Mouse (Mus musculus) CH12.LX (cell line): ENCODE data around the gene Samd4b. TPM values are rescaled to one million over a fixed set of nuclear protein-coding genes. Genes with fewer than 3 reads are reported as not detected.
A peak's percentile ranks its signal among the peaks of the same experiment; 100 is the strongest.

ENCODE experiments used
- CHD1 ChIP-seq: IDR thresholded peaks from 2 replicates; pipeline ENCODE4 v1.6.1; 2012; ENCODE audit warnings: low read depth, low read length, improper control_type of control experiment, inconsistent platforms
- CTCF ChIP-seq, 2 experiments: IDR thresholded peaks in 1 of 2; conservative IDR thresholded peaks in 1 of 2; 2 replicates each; pipeline ENCODE4 v1.5.1; 2011 to 2012; ENCODE audit warnings: low read depth in 2 of 2, low read length in 2 of 2, improper control_type of control experiment in 1 of 2, inconsistent platforms in 1 of 2, mild to moderate bottlenecking in 1 of 2, moderate library complexity in 1 of 2
- E2F4 ChIP-seq: IDR thresholded peaks from 2 replicates; pipeline ENCODE4 v1.6.1; 2011; ENCODE audit warnings: low read depth, low read length, improper control_type of control experiment; ENCODE audit not compliant: insufficient replicate concordance
- ELF1 ChIP-seq: IDR thresholded peaks from 2 replicates; pipeline ENCODE4 v1.6.1; 2014; ENCODE audit warnings: low read depth, mild to moderate bottlenecking, inconsistent platforms, low read length, improper control_type of control experiment
- EP300 ChIP-seq: IDR thresholded peaks from 2 replicates; pipeline ENCODE4 v1.6.1; 2011; ENCODE audit warnings: low read length, improper control_type of control experiment
- HCFC1 ChIP-seq: IDR thresholded peaks from 2 replicates; pipeline ENCODE4 v1.6.1; 2012; ENCODE audit warnings: low read depth, mild to moderate bottlenecking, inconsistent platforms, low read length, improper control_type of control experiment
- IRF4 ChIP-seq: IDR thresholded peaks from 2 replicates; pipeline ENCODE4 v1.6.1; 2014; ENCODE audit warnings: low read depth, mild to moderate bottlenecking, inconsistent platforms, low read length, improper control_type of control experiment
- JUN ChIP-seq: IDR thresholded peaks from 2 replicates; pipeline ENCODE4 v1.6.1; 2011; ENCODE audit warnings: low read depth, mild to moderate bottlenecking, low read length, improper control_type of control experiment, moderate library complexity; ENCODE audit not compliant: insufficient read depth
- KAT2A ChIP-seq: IDR thresholded peaks from 2 replicates; pipeline ENCODE4 v1.6.1; 2012; ENCODE audit warnings: low read length, improper control_type of control experiment, inconsistent platforms; ENCODE audit not compliant: insufficient replicate concordance
- MAFK ChIP-seq: IDR thresholded peaks from 2 replicates; pipeline ENCODE4 v1.6.1; 2011; ENCODE audit warnings: low read length, improper control_type of control experiment; ENCODE audit not compliant: insufficient replicate concordance
- MXI1 ChIP-seq: IDR thresholded peaks from 2 replicates; pipeline ENCODE4 v1.6.1; 2011; ENCODE audit warnings: mild to moderate bottlenecking, low read depth, low read length, improper control_type of control experiment
- NELFE ChIP-seq: IDR thresholded peaks from 2 replicates; pipeline ENCODE4 v1.6.1; 2011; ENCODE audit warnings: low read depth, low read length, improper control_type of control experiment
- PAX5 ChIP-seq: IDR thresholded peaks from 2 replicates; pipeline ENCODE4 v1.6.1; 2012; ENCODE audit warnings: low read length, inconsistent platforms, mixed read lengths
- POLR2A ChIP-seq: IDR thresholded peaks from 2 replicates; pipeline ENCODE4 v1.6.1; 2011; ENCODE audit warnings: low read depth, mild to moderate bottlenecking, improper control_type of control experiment, low read length
- POLR2AphosphoS2 ChIP-seq: IDR thresholded peaks from 2 replicates; pipeline ENCODE4 v1.6.1; 2011; ENCODE audit warnings: low read depth, low read length, improper control_type of control experiment
- TCF12 ChIP-seq: IDR thresholded peaks from 2 replicates; pipeline ENCODE4 v1.6.1; 2014; ENCODE audit warnings: low read depth, mild to moderate bottlenecking, inconsistent platforms, low read length, improper control_type of control experiment
- ZC3H11A ChIP-seq: IDR thresholded peaks from 2 replicates; pipeline ENCODE4 v1.6.1; 2012; ENCODE audit warnings: low read depth, mild to moderate bottlenecking, inconsistent platforms, low read length, improper control_type of control experiment
- ZMIZ1 ChIP-seq: IDR thresholded peaks from 2 replicates; pipeline ENCODE4 v1.6.1; 2012; ENCODE audit warnings: low read depth, mild to moderate bottlenecking, inconsistent platforms, low read length, improper control_type of control experiment
- polyA plus RNA-seq: library from polyadenylated mRNA; unstranded; fragments of >175 nt; gene quantifications from 2 replicates; pipeline ENCODE4 v1.2.1, GENCODE M21; 2012; ENCODE audit warnings: low read depth; ENCODE audit not compliant: insufficient read length
- total RNA-seq, 2 experiments: library from RNA; depleted of rRNA; stranded (reverse); fragments of 300-350 nt in 1 of 2; fragments of >200 nt in 1 of 2; gene quantifications; 2 replicates each; pipeline ENCODE4 v1.2.3; 2012 to 2014

Gene Samd4b
- total and polyA plus RNA-seq, 3 experiments: 3.7 to 24.6 (median 10.0) TPM

DNA sequence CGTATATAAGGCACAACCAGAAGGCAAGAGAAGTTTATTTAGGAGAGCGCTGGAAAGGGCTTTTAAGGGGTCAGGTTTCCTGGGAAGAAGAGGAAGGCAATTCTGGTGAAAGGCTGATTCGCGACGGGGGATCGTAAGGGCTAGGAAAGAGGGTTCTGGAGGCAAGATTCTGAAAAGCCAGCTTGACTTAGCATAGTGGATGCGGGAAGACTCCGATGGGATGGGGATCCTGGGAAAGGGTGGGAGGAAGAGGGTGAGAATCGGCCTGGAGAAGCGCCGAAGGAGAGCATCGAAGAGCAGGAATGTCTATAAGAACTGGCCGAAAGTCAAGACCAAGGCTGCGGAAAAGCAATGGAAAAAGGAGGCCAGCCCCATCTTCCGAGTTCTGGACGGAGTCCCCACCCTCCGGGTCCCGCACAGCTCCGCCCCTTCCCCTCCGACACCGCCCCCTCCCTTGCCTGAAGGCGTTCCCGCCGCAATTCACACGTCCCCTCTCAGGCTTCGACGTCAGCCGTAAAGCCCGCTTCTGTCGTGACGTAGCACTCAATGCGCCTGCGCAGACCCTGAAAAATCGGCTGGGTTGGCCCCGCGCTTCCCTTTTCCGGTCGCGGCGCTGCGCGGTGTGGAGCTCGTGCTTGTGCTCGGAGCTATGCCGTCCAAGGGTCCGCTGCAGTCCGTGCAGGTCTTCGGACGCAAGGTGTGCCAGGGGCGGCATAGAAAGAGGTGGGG is 247.6 kb downstream of the Samd4b start, which contains the start of gene Rps16 (continued):
- peak; percentile 89; the same call in 1 of the 2 replicates for TF ChIP-seq KAT2A
- peak; percentile 89 for TF ChIP-seq HCFC1
- peak; percentile 93 for TF ChIP-seq TCF12
- TF ChIP-seq PAX5: no peak
- TF ChIP-seq MXI1: peak; percentile 78; the same call in 1 of the 2 replicates
- TF ChIP-seq POLR2AphosphoS2: peak; percentile 80; the same call in 1 of the 2 replicates
- TF ChIP-seq ELF1: peak; percentile 94
- TF ChIP-seq IRF4: peak; percentile 47
- no peak for TF ChIP-seq CHD1
- TF ChIP-seq POLR2A: peak; percentile 88
- peak; percentile 92 for TF ChIP-seq ZMIZ1
- no peak for TF ChIP-seq MAFK
- no peak for TF ChIP-seq CTCF (conservative IDR thresholded peaks at IDR 0.05 in 1 of 2, IDR thresholded peaks at IDR 0.05 in 1 of 2; ENCODE audit: low read depth in 2 of 2, low read length in 2 of 2)
- TF ChIP-seq EP300: peak; percentile 27; the same call in 1 of the 2 replicates
- TF ChIP-seq E2F4: peak; percentile 85; the same call in 1 of the 2 replicates
- no peak for TF ChIP-seq JUN
- TF ChIP-seq ZC3H11A: no peak
- TF ChIP-seq NELFE: peak; percentile 93
- TF ChIP-seq, all 38 proteins: peak for 23

Other genes with a start within 250 kb of the Samd4b start
Only the 20 nearest of the 24 such genes appear.
- 2.8 and 3.5 TPM in 2 replicates for gene Zfp36, start 217.9 kb downstream of the Samd4b start, total RNA-seq (2012; rRNA removed)
- 1.1 and 1.9 TPM in 2 replicates for gene Zfp36, start 217.9 kb downstream of the Samd4b start, total RNA-seq (2014; rRNA removed)
- gene Zfp36, start 217.9 kb downstream of the Samd4b start, polyA plus RNA-seq: 8.9 and 9.9 TPM in 2 replicates
- gene Med29, start 205.4 kb downstream of the Samd4b start, total RNA-seq (2012; rRNA removed): 23.5 and 27.8 TPM in 2 replicates
- 19.4 and 19.8 TPM in 2 replicates for gene Med29, start 205.4 kb downstream of the Samd4b start, total RNA-seq (2014; rRNA removed)
- 25.4 and 26.9 TPM in 2 replicates for gene Med29, start 205.4 kb downstream of the Samd4b start, polyA plus RNA-seq
- 45.9 and 71.0 TPM in 2 replicates for gene Paf1, start 205.2 kb downstream of the Samd4b start, total RNA-seq (2012; rRNA removed)
- 42.2 and 57.8 TPM in 2 replicates for gene Paf1, start 205.2 kb downstream of the Samd4b start, total RNA-seq (2014; rRNA removed)
- gene Paf1, start 205.2 kb downstream of the Samd4b start, polyA plus RNA-seq: 105 and 151 TPM in 2 replicates
- 64.3 and 87.9 TPM in 2 replicates for gene Gmfg, start 160.7 kb downstream of the Samd4b start, total RNA-seq (2012; rRNA removed)
- 51.6 and 52.3 TPM in 2 replicates for gene Gmfg, start 160.7 kb downstream of the Samd4b start, total RNA-seq (2014; rRNA removed)
- gene Gmfg, start 160.7 kb downstream of the Samd4b start, polyA plus RNA-seq: 45.1 and 45.9 TPM in 2 replicates
- gene Lrfn1, start 146.2 kb downstream of the Samd4b start, total RNA-seq (2012; rRNA removed): 1.9 and 2.7 TPM in 2 replicates
- gene Lrfn1, start 146.2 kb downstream of the Samd4b start, total RNA-seq (2014; rRNA removed): 0.31 and 0.67 TPM in 2 replicates
- 0.99 and 1.00 TPM in 2 replicates for gene Lrfn1, start 146.2 kb downstream of the Samd4b start, polyA plus RNA-seq
- not detected in 2 replicates for gene Ifnl2, start 87.7 kb downstream of the Samd4b start, total RNA-seq (2012; rRNA removed)
- gene Ifnl2, start 87.7 kb downstream of the Samd4b start, total RNA-seq (2014; rRNA removed): not detected in 2 replicates
- gene Ifnl2, start 87.7 kb downstream of the Samd4b start, polyA plus RNA-seq: not detected in 2 replicates
- gene Ifnl3, start 75.3 kb downstream of the Samd4b start, total RNA-seq (2012; rRNA removed): not detected in 2 replicates
- not detected in 2 replicates for gene Ifnl3, start 75.3 kb downstream of the Samd4b start, total RNA-seq (2014; rRNA removed)
- not detected in 2 replicates for gene Ifnl3, start 75.3 kb downstream of the Samd4b start, polyA plus RNA-seq
- gene Sycn, start 57.3 kb downstream of the Samd4b start, total RNA-seq (2012; rRNA removed): not detected in 2 replicates
- gene Sycn, start 57.3 kb downstream of the Samd4b start, total RNA-seq (2014; rRNA removed): not detected in 2 replicates
- gene Sycn, start 57.3 kb downstream of the Samd4b start, polyA plus RNA-seq: not detected in 2 replicates
- not detected in 2 replicates for gene Nccrp1, start 50.9 kb downstream of the Samd4b start, total RNA-seq (2012; rRNA removed)
- not detected in 2 replicates for gene Nccrp1, start 50.9 kb downstream of the Samd4b start, total RNA-seq (2014; rRNA removed)
- not detected in 2 replicates for gene Nccrp1, start 50.9 kb downstream of the Samd4b start, polyA plus RNA-seq
- gene Pak4, start within 50 bp of the Samd4b start, total RNA-seq (2012; rRNA removed): 8.3 and 10.7 TPM in 2 replicates
- gene Pak4, start within 50 bp of the Samd4b start, total RNA-seq (2014; rRNA removed): 6.7 and 7.5 TPM in 2 replicates
- 10.5 and 11.2 TPM in 2 replicates for gene Pak4, start within 50 bp of the Samd4b start, polyA plus RNA-seq
- gene Acp7, start 33.2 kb upstream of the Samd4b start, total RNA-seq (2012; rRNA removed): not detected in 2 replicates
- not detected in 2 replicates for gene Acp7, start 33.2 kb upstream of the Samd4b start, total RNA-seq (2014; rRNA removed)
- gene Acp7, start 33.2 kb upstream of the Samd4b start, polyA plus RNA-seq: not detected in 2 replicates
- gene Fbxo27, start 94.7 kb upstream of the Samd4b start, total RNA-seq (2012; rRNA removed): not detected in 2 replicates
- gene Fbxo27, start 94.7 kb upstream of the Samd4b start, total RNA-seq (2014; rRNA removed): not detected in 2 replicates
- not detected in 2 replicates for gene Fbxo27, start 94.7 kb upstream of the Samd4b start, polyA plus RNA-seq
- 0.13 and 0.25 TPM in 2 replicates for gene Fbxo17, start 118.7 kb upstream of the Samd4b start, total RNA-seq (2012; rRNA removed)
- gene Fbxo17, start 118.7 kb upstream of the Samd4b start, total RNA-seq (2014; rRNA removed): not detected in 2 replicates
- 0.26 and 0.37 TPM in 2 replicates for gene Fbxo17, start 118.7 kb upstream of the Samd4b start, polyA plus RNA-seq
- gene Mrps12, start 143.7 kb upstream of the Samd4b start, total RNA-seq (2012; rRNA removed): 112 and 137 TPM in 2 replicates
- gene Mrps12, start 143.7 kb upstream of the Samd4b start, total RNA-seq (2014; rRNA removed): 85.9 and 91.6 TPM in 2 replicates
- 66.0 and 69.9 TPM in 2 replicates for gene Mrps12, start 143.7 kb upstream of the Samd4b start, polyA plus RNA-seq
- 16.7 and 17.1 TPM in 2 replicates for gene Sars2, start 143.8 kb upstream of the Samd4b start, total RNA-seq (2012; rRNA removed)
- gene Sars2, start 143.8 kb upstream of the Samd4b start, total RNA-seq (2014; rRNA removed): 10.5 and 11.7 TPM in 2 replicates
- 24.7 and 24.9 TPM in 2 replicates for gene Sars2, start 143.8 kb upstream of the Samd4b start, polyA plus RNA-seq
- 0.17 TPM in 1 of 2 replicates, not detected in the other for gene Ccer2, start 158.0 kb upstream of the Samd4b start, total RNA-seq (2012; rRNA removed)
- gene Ccer2, start 158.0 kb upstream of the Samd4b start, total RNA-seq (2014; rRNA removed): not detected in 2 replicates
- gene Ccer2, start 158.0 kb upstream of the Samd4b start, polyA plus RNA-seq: not detected in 2 replicates
- gene Sirt2, start 168.6 kb upstream of the Samd4b start, total RNA-seq (2012; rRNA removed): 66.2 and 68.3 TPM in 2 replicates
- 36.0 and 40.9 TPM in 2 replicates for gene Sirt2, start 168.6 kb upstream of the Samd4b start, total RNA-seq (2014; rRNA removed)
- gene Sirt2, start 168.6 kb upstream of the Samd4b start, polyA plus RNA-seq: 124 and 128 TPM in 2 replicates
- 59.3 and 62.8 TPM in 2 replicates for gene Nfkbib, start 169.4 kb upstream of the Samd4b start, total RNA-seq (2012; rRNA removed)
- gene Nfkbib, start 169.4 kb upstream of the Samd4b start, total RNA-seq (2014; rRNA removed): 24.6 and 30.5 TPM in 2 replicates
- 97.5 and 101 TPM in 2 replicates for gene Nfkbib, start 169.4 kb upstream of the Samd4b start, polyA plus RNA-seq
- gene Rinl, start 190.8 kb upstream of the Samd4b start, total RNA-seq (2012; rRNA removed): 60.9 and 65.5 TPM in 2 replicates
- 41.5 and 46.1 TPM in 2 replicates for gene Rinl, start 190.8 kb upstream of the Samd4b start, total RNA-seq (2014; rRNA removed)
- 60.6 and 61.8 TPM in 2 replicates for gene Rinl, start 190.8 kb upstream of the Samd4b start, polyA plus RNA-seq
- gene Hnrnpl, start 210.4 kb upstream of the Samd4b start, total RNA-seq (2012; rRNA removed): 296 and 342 TPM in 2 replicates
- 365 and 371 TPM in 2 replicates for gene Hnrnpl, start 210.4 kb upstream of the Samd4b start, total RNA-seq (2014; rRNA removed)
- 640 and 645 TPM in 2 replicates for gene Hnrnpl, start 210.4 kb upstream of the Samd4b start, polyA plus RNA-seq